Mouse (Mus musculus): ENCODE measurements around the gene C2cd5. TPM values are rescaled to one million over a fixed set of nuclear protein-coding genes. Genes with fewer than 3 reads are reported as not detected.
"Not testable (repeated sequence)": the region's sequence is repeated elsewhere in the genome, so short reads cannot be mapped to it uniquely, and the experiment has no call there.

C2cd5 gene
- total RNA-seq, 2 experiments from 2014 or later = 68.8 to 74.2 TPM

- DNase-seq (ENCODE audit: low spot score in 2 of 2) = no peak
These were observed 78.2 kb downstream of the C2cd5 start for GRCm38 (mm10) chr6:143021756-143022155.

GRCm38 (mm10) chr6:143020647-143021046 lies 79.3 kb downstream of the C2cd5 start:
- no peak for DNase-seq (ENCODE audit: low spot score in 2 of 2)

GRCm38 (mm10) chr6:143020146-143020545 lies 79.8 kb downstream of the C2cd5 start:
- no peak for DNase-seq (ENCODE audit: low spot score in 2 of 2)

GRCm38 (mm10) chr6:143012513-143013215 lies 87.3 kb downstream of the C2cd5 start:
- DNase-seq (ENCODE audit: low spot score in 2 of 2) = no peak

- no peak for DNase-seq (ENCODE audit: low spot score in 2 of 2)
These were observed 91.1 kb downstream of the C2cd5 start for GRCm38 (mm10) chr6:143008865-143009264.

- DNase-seq (ENCODE audit: low spot score in 2 of 2) = not testable (repeated sequence)
These were observed 94.7 kb downstream of the C2cd5 start for GRCm38 (mm10) chr6:143005209-143005608.

- no peak for DNase-seq (ENCODE audit: low spot score in 2 of 2)
These were observed 95.1 kb downstream of the C2cd5 start for GRCm38 (mm10) chr6:143004801-143005200.

GRCm38 (mm10) chr6:142998221-142998999 lies 101.5 kb downstream of the C2cd5 start:
- DNase-seq (ENCODE audit: low spot score in 2 of 2) = no peak

- DNase-seq (ENCODE audit: low spot score in 2 of 2) = no peak
These were observed 103.1 kb downstream of the C2cd5 start for GRCm38 (mm10) chr6:142996887-142997286.

GRCm38 (mm10) chr6:142995567-142995966 lies 104.4 kb downstream of the C2cd5 start:
- DNase-seq (ENCODE audit: low spot score in 2 of 2) = no peak

- DNase-seq (ENCODE audit: low spot score in 2 of 2) = no peak
These were observed 105.1 kb downstream of the C2cd5 start for GRCm38 (mm10) chr6:142994821-142995220.

- no peak for DNase-seq (ENCODE audit: low spot score in 2 of 2)
These were observed 105.9 kb downstream of the C2cd5 start for GRCm38 (mm10) chr6:142993705-142994698.

GRCm38 (mm10) chr6:142992971-142993370 lies 107.0 kb downstream of the C2cd5 start:
- no peak for DNase-seq (ENCODE audit: low spot score in 2 of 2)

GRCm38 (mm10) chr6:142992099-142992498 lies 107.8 kb downstream of the C2cd5 start:
- DNase-seq (ENCODE audit: low spot score in 2 of 2) = no peak

- no peak for DNase-seq (ENCODE audit: low spot score in 2 of 2)
These were observed 108.4 kb downstream of the C2cd5 start for GRCm38 (mm10) chr6:142991391-142992059.

GRCm38 (mm10) chr6:142990516-142990915 lies 109.4 kb downstream of the C2cd5 start:
- DNase-seq (ENCODE audit: low spot score in 2 of 2) = no peak

- no peak for DNase-seq (ENCODE audit: low spot score in 2 of 2)
These were observed 110.4 kb downstream of the C2cd5 start for GRCm38 (mm10) chr6:142989495-142989894.

GRCm38 (mm10) chr6:142988753-142989152 lies 111.2 kb downstream of the C2cd5 start:
- DNase-seq (ENCODE audit: low spot score in 2 of 2) = peak; percentile 63 to 68

- no peak for DNase-seq (ENCODE audit: low spot score in 2 of 2)
These were observed 111.7 kb downstream of the C2cd5 start for GRCm38 (mm10) chr6:142988231-142988630.

- no peak for DNase-seq (ENCODE audit: low spot score in 2 of 2)
These were observed 112.3 kb downstream of the C2cd5 start for GRCm38 (mm10) chr6:142987616-142988015.

- DNase-seq (ENCODE audit: low spot score in 2 of 2) = not testable (repeated sequence)
These were observed 113.2 kb downstream of the C2cd5 start for GRCm38 (mm10) chr6:142986706-142987105.

Measured in layer of hippocampus, postnatal 14 days (tissue).